Mouse (Mus musculus) neural tube, embryonic 11.5 days (tissue): ENCODE data around the gene Gripap1. TPM values are rescaled to one million over a fixed set of nuclear protein-coding genes. Genes with fewer than 3 reads are reported as not detected.

ENCODE experiments used
- ATAC-seq: fragments of 200-750 bp; cut with Nextera tagmentation; 2 replicates; pipeline ENCODE4 v1.8.0; 2017; ENCODE audit warnings: moderate number of reproducible peaks, mild to moderate bottlenecking, moderate TSS enrichment, moderate library complexity; ENCODE audit not compliant: insufficient read depth, low FRiP score, low TSS enrichment
- DNase-seq: peaks from one replicate; pipeline ENCODE4 v3.0.0-alpha.2; 2015; ENCODE audit warnings: low spot score
- H3K27ac ChIP-seq: fragments of 300-500 bp; sonication (generic); 2 replicates; pipeline ENCODE4 v1.5.1; 2014; ENCODE audit warnings: low read depth, mild to moderate bottlenecking, low read length
- H3K27me3 ChIP-seq: fragments of 300-500 bp; sonication (generic); 2 replicates; pipeline ENCODE4 v1.6.1; 2014; ENCODE audit warnings: mild to moderate bottlenecking, low read length, mixed read lengths; ENCODE audit not compliant: control insufficient read depth, insufficient read depth
- H3K36me3 ChIP-seq: fragments of 300-500 bp; sonication (generic); 2 replicates; pipeline ENCODE4 v1.6.1; 2014; ENCODE audit warnings: mild to moderate bottlenecking, low read length, moderate library complexity, mixed read lengths; ENCODE audit not compliant: control insufficient read depth, insufficient read depth
- H3K4me1 ChIP-seq: fragments of 300-500 bp; sonication (generic); 2 replicates; pipeline ENCODE4 v1.6.1; 2014; ENCODE audit warnings: low read length, mixed read lengths; ENCODE audit not compliant: control insufficient read depth, insufficient read depth
- H3K4me2 ChIP-seq: fragments of 300-500 bp; sonication (generic); 2 replicates; pipeline ENCODE4 v1.6.1; 2014; ENCODE audit warnings: low read depth, mild to moderate bottlenecking, moderate library complexity
- H3K4me3 ChIP-seq: fragments of 300-500 bp; sonication (generic); 2 replicates; pipeline ENCODE4 v1.5.1; 2014; ENCODE audit warnings: low read depth, low read length
- H3K9ac ChIP-seq: fragments of 300-500 bp; sonication (generic); 2 replicates; pipeline ENCODE4 v1.6.1; 2014; ENCODE audit warnings: mild to moderate bottlenecking, low read length
- H3K9me3 ChIP-seq: fragments of 300-500 bp; sonication (generic); 2 replicates; pipeline ENCODE4 v1.6.1; 2016; ENCODE audit warnings: low read length; ENCODE audit not compliant: control insufficient read depth
- WGBS: fragments of 180-500 bp; shearing (Covaris S2); extraction: QIAGEN DNeasy Blood & Tissue Kit; methylation state at CpG from one replicate; pipeline ENCODE4 v1.1.7; 2014; 5-methylcytosine and 5-hydroxymethylcytosine counted together
- microRNA counts: library from miRNA; unstranded; fragments of <30 nt; microRNA quantifications from one replicate; lab custom pipeline; 2015
- microRNA-seq: library from miRNA; unstranded; fragments of <30 nt; microRNA quantifications from one replicate; pipeline ENCODE4, GENCODE M21; 2016
- polyA plus RNA-seq: library from polyadenylated mRNA; unstranded; fragments of >200 nt; fragmentation: Nextera tagmentation; extraction: Ambion mirVana; gene quantifications from 2 replicates; pipeline ENCODE4 v1.2.1, GENCODE M21; 2014

Gripap1 gene
- polyA plus RNA-seq, 1 experiment from 2014 or later, result 57.0 TPM

DNA sequence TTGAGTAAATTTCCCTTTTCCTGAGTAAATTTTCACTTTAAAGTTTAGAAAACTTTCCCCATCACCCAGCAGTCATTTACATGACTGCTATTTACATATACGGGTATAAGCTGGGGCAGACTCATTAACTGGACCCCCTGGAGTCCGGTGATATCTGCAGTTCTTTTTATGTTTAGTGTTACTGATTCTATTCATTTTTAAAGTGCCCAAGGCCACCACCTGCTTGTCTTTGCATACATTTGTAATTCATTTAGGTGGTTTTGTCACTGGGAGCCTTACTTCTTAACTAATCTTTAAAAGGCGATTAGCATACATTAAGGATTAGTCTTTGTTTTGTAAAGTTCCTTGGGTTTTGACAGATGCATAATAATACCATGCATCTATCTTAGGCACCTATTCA lies 80.3 kb downstream of the Gripap1 start:
- ATAC-seq, result no peak
- Histone ChIP-seq H3K9me3 (no peaks in the 10 kb centered on the region), H3K4me3 (no peak overlapping the region), H3K36me3 (no peaks in the 10 kb centered on the region), H3K4me1 (no peaks in the 10 kb centered on the region), H3K9ac (no peak overlapping the region), H3K27ac (no peak overlapping the region), H3K27me3 (no peaks in the 10 kb centered on the region), H3K4me2 (no peak overlapping the region)
- DNase-seq, result no peak
- WGBS, result 48% methylated on average over 3 of the region's 3 CpGs

MicroRNA genes within 50 kb of the gene (microRNA counts, 519-probe panel; counts per million panel counts)
- microRNA mmu-miR-1198 (lab: Ali Mortazavi, UCI), result 4,077 counts per million, percentile 75 among the panel's probes with 10 or more counts

Small RNAs within 50 kb of the gene (microRNA-seq; reads per million reads assigned to microRNA genes)
- 31.2 reads per million, percentile 33 among the genes with 10 or more reads in this experiment for gene Mir1198

Other genes with a start within 250 kb of the Gripap1 start
- gene Foxp3, start 216.1 kb upstream of the Gripap1 start, polyA plus RNA-seq, result not detected in 2 replicates
- gene Ppp1r3f, start 215.5 kb upstream of the Gripap1 start, polyA plus RNA-seq, result 1.7 and 2.1 TPM in 2 replicates
- 28.4 and 29.2 TPM in 2 replicates for gene Ccdc22, start 184.2 kb upstream of the Gripap1 start, polyA plus RNA-seq
- gene Cacna1f, start 182.7 kb upstream of the Gripap1 start, polyA plus RNA-seq, result not detected in 2 replicates
- 15.5 and 18.6 TPM in 2 replicates for gene Syp, start 151.3 kb upstream of the Gripap1 start, polyA plus RNA-seq
- 2.4 and 3.1 TPM in 2 replicates for gene Prickle3, start 132.5 kb upstream of the Gripap1 start, polyA plus RNA-seq
- 43.3 and 49.4 TPM in 2 replicates for gene Plp2, start 118.4 kb upstream of the Gripap1 start, polyA plus RNA-seq
- gene Magix, start 108.5 kb upstream of the Gripap1 start, polyA plus RNA-seq, result not detected in 2 replicates
- gene Gpkow, start 92.6 kb upstream of the Gripap1 start, polyA plus RNA-seq, result 47.3 and 48.4 TPM in 2 replicates
- 17.8 and 18.3 TPM in 2 replicates for gene Wdr45, start 75.4 kb upstream of the Gripap1 start, polyA plus RNA-seq
- not detected in 2 replicates for gene Gm45208, start 67.5 kb upstream of the Gripap1 start, polyA plus RNA-seq
- gene Praf2, start 61.3 kb upstream of the Gripap1 start, polyA plus RNA-seq, result 102 and 104 TPM in 2 replicates
- gene Ccdc120, start 38.9 kb upstream of the Gripap1 start, polyA plus RNA-seq, result 21.0 and 31.8 TPM in 2 replicates
- 21.6 and 25.9 TPM in 2 replicates for gene Tfe3, start 27.2 kb upstream of the Gripap1 start, polyA plus RNA-seq
- gene Kcnd1, start 32.5 kb downstream of the Gripap1 start, polyA plus RNA-seq, result 2.2 and 2.5 TPM in 2 replicates
- gene Otud5, start 51.6 kb downstream of the Gripap1 start, polyA plus RNA-seq, result 35.9 and 40.8 TPM in 2 replicates
- 5.9 and 7.8 TPM in 2 replicates for gene Pim2, start 88.5 kb downstream of the Gripap1 start, polyA plus RNA-seq
- 13.8 and 15.3 TPM in 2 replicates for gene Slc35a2, start 94.3 kb downstream of the Gripap1 start, polyA plus RNA-seq
- gene Pqbp1, start 109.5 kb downstream of the Gripap1 start, polyA plus RNA-seq, result 137 and 143 TPM in 2 replicates
- gene Timm17b, start 109.6 kb downstream of the Gripap1 start, polyA plus RNA-seq, result 171 and 184 TPM in 2 replicates
- gene Gm10491, start 118.1 kb downstream of the Gripap1 start, polyA plus RNA-seq, result not detected in 2 replicates
- not detected in 2 replicates for gene Gm10490, start 119.8 kb downstream of the Gripap1 start, polyA plus RNA-seq
- 29.6 and 33.1 TPM in 2 replicates for gene Pcsk1n, start 130.1 kb downstream of the Gripap1 start, polyA plus RNA-seq
- not detected in 2 replicates for gene Eras, start 138.8 kb downstream of the Gripap1 start, polyA plus RNA-seq
- gene Hdac6, start 158.1 kb downstream of the Gripap1 start, polyA plus RNA-seq, result 51.6 and 53.6 TPM in 2 replicates
- gene Gata1, start 188.3 kb downstream of the Gripap1 start, polyA plus RNA-seq, result 4.7 and 4.9 TPM in 2 replicates
- not detected in 2 replicates for gene Glod5, start 228.7 kb downstream of the Gripap1 start, polyA plus RNA-seq